Mouse (Mus musculus) liver, embryonic 14.5 days (tissue): ENCODE data around the gene Ostf1. TPM values are rescaled to one million over a fixed set of nuclear protein-coding genes. Genes with fewer than 3 reads are reported as not detected.

Experiments
- ATAC-seq: fragments of 200-750 bp; cut with Nextera tagmentation; 2 replicates; pipeline ENCODE4 v1.8.0; 2017; ENCODE audit warnings: moderate number of reproducible peaks, mild to moderate bottlenecking, moderate library complexity; ENCODE audit not compliant: insufficient read depth
- DNase-seq, 3 experiments: peaks; one replicate each; pipeline ENCODE4 v3.0.0-alpha.2; 2012 to 2013; ENCODE audit warnings: low read depth in 3 of 3, low spot score in 3 of 3
- H3K27ac ChIP-seq: fragments of 300-500 bp; sonication (generic); 2 replicates; pipeline ENCODE4 v1.5.1; 2014; ENCODE audit warnings: moderate library complexity, mild to moderate bottlenecking, control low read depth, inconsistent platforms
- H3K27me3 ChIP-seq: fragments of 300-500 bp; sonication (generic); 2 replicates; pipeline ENCODE4 v1.6.1; 2014; ENCODE audit warnings: mild to moderate bottlenecking, low read length, moderate library complexity; ENCODE audit not compliant: control insufficient read depth, insufficient read depth
- H3K36me3 ChIP-seq: fragments of 300-500 bp; sonication (generic); replicated peaks from 2 replicates; pipeline ENCODE4 v1.6.1; 2014; ENCODE audit warnings: low read depth; ENCODE audit not compliant: control insufficient read depth, insufficient read depth
- H3K4me1 ChIP-seq, 2 experiments: fragments of 200-500 bp in 1 of 2; fragments of 300-500 bp in 1 of 2; sonication (generic) in 1 of 2; replicated peaks; 2 replicates each; pipeline ENCODE4 v1.6.1; 2012 to 2014; ENCODE audit warnings: antibody characterized with exemption in 1 of 2, inconsistent platforms in 1 of 2, low read length in 1 of 2; ENCODE audit not compliant: control insufficient read depth in 2 of 2, insufficient read depth in 2 of 2
- H3K4me2 ChIP-seq: fragments of 300-500 bp; sonication (generic); 2 replicates; pipeline ENCODE4 v1.6.1; 2014; ENCODE audit warnings: low read depth, mild to moderate bottlenecking, control low read depth, moderate library complexity
- H3K4me3 ChIP-seq, 2 experiments: fragments of 200-500 bp in 1 of 2; fragments of 300-500 bp in 1 of 2; sonication (generic) in 1 of 2; 2 replicates each; pipeline ENCODE4 v1.5.1; 2012 to 2014; ENCODE audit warnings: low read depth in 2 of 2, low read length in 2 of 2, mild to moderate bottlenecking in 2 of 2, control low read depth in 1 of 2, inconsistent platforms in 1 of 2, moderate library complexity in 1 of 2; ENCODE audit not compliant: insufficient read depth in 1 of 2
- H3K9ac ChIP-seq: fragments of 300-500 bp; sonication (generic); replicated peaks from 2 replicates; pipeline ENCODE4 v1.6.1; 2014; ENCODE audit warnings: mild to moderate bottlenecking, control low read depth, moderate library complexity
- H3K9me3 ChIP-seq: fragments of 300-500 bp; sonication (generic); 2 replicates; pipeline ENCODE4 v1.6.1; 2016; ENCODE audit warnings: low read length, mixed read lengths; ENCODE audit not compliant: control insufficient read depth
- CTCF ChIP-seq: IDR thresholded peaks from 2 replicates; pipeline ENCODE4 v1.5.1; 2016; ENCODE audit warnings: antibody characterized with exemption, low read depth, control low read depth
- EP300 ChIP-seq: IDR thresholded peaks from 2 replicates; pipeline ENCODE4 v1.6.1; 2016; ENCODE audit warnings: antibody characterized with exemption, low read depth
- WGBS: fragments of 180-500 bp; shearing (Covaris S2); extraction: QIAGEN DNeasy Blood & Tissue Kit; methylation state at CpG from one replicate; pipeline ENCODE4 v1.1.7; 2014; ENCODE audit not compliant: insufficient replicate concordance; 5-methylcytosine and 5-hydroxymethylcytosine counted together
- polyA plus RNA-seq, 2 experiments: library from polyadenylated mRNA; depleted of rRNA in 1 of 2; stranded (reverse) in 1 of 2; unstranded in 1 of 2; fragments of >200 nt; fragmentation: Nextera tagmentation in 1 of 2; extraction: Ambion mirVana in 1 of 2; gene quantifications; 2 replicates each; pipeline versions ENCODE4 v1.2.1 to v1.2.3; 2012 to 2014

Ostf1 gene
- polyA plus RNA-seq, 2 experiments, result 29.8 to 56.9 TPM

DNA sequence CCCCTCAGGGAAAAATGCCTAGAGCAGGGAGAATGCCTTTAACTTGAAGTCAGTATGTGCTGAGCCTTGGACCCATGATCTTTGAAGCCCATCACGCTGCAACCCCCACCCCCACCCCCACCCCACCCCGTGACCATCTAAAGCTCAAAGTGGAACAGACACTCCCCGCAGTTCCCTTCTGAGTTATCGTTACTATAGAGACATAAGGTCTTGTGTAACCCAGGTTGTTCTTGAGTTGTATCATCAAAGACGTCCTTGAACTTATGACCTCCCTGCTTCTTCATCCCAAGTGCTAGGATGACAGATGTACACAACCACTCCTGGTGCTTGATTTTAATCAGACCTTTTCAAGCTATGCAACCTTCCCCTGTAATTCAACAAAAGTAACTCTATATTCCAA lies 57.7 kb downstream of the Ostf1 start:
- 64% methylated on average over 5 of the region's 5 CpGs for WGBS

DNA sequence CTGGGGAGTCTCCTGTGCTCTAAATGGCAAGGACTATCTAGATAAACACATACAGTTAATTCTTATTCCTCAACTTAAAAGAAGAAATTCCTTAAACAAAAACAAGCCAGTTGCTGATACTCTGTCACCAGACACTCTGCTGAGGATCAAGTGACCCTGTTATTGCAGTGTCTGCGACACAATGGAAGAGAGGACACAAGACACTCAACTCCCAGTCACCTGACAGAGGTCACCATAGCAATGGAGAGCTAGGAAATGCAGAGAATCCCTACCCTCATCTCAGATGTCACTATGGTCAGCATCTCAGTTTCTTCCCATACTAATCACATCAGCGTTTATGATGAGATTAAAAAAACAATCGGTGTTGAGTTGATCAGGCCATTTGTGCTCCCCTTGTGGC lies 58.2 kb downstream of the Ostf1 start:
- whole genome bisulfite sequencing, result 61% methylated on average over 3 of the region's 3 CpGs
- no peak for DNase-seq

More for the DNA sequence above, 57.7 kb downstream of the Ostf1 start:
- TF ChIP-seq EP300 (no peak), CTCF (no peak)
- Histone ChIP-seq H3K9ac (no peak overlapping the region), H3K9me3 (no peaks in the 10 kb centered on the region), H3K27ac (no peak overlapping the region), H3K36me3 (no peaks in the 10 kb centered on the region), H3K4me3 (no peak overlapping the region), H3K4me1 (no peaks in the 10 kb centered on the region), H3K27me3 (no peaks in the 10 kb centered on the region), H3K4me2 (no peak overlapping the region)
- DNase-seq (no peak), ATAC-seq (no peak)

DNA sequence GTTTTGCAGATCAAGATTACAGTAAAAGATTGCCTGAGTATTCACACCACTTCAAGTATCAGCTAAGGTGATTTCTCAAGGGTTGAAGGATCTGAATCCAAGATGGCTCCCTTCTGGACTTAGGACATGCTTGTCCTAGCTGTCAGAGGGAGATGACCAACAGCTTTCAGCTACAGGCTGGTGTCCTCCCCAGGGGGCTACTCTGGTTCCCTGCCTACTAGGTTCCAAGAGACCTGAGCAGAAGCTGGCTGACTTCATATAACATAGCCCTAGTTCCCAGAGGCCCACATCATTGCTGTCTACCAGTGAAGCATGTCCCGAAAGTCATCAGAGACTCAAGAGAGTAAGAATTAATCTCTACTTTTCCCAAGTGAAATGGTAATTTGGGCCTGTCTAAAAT lies 62.1 kb downstream of the Ostf1 start:
- Histone ChIP-seq H3K4me2 (no peak overlapping the region), H3K36me3 (no peaks in the 10 kb centered on the region), H3K27me3 (no peaks in the 10 kb centered on the region), H3K4me3 (no peak overlapping the region), H3K9ac (no peak overlapping the region), H3K4me1 (no peaks in the 10 kb centered on the region), H3K27ac (no peak overlapping the region), H3K9me3 (no peaks in the 10 kb centered on the region)
- DNase-seq (no peak), ATAC-seq (no peak)
- 66% methylated on average over 1 of the region's 1 CpGs for WGBS
- TF ChIP-seq CTCF (no peak), EP300 (no peak)

More for the DNA sequence above, 58.2 kb downstream of the Ostf1 start:
- no peaks in the 10 kb centered on the region for H3K4me1 ChIP-seq
- TF ChIP-seq CTCF, result no peak
- no peak for TF ChIP-seq EP300
- no peak for ATAC-seq
- H3K4me2 ChIP-seq, result no peak overlapping the region
- no peak overlapping the region for H3K4me3 ChIP-seq
- no peaks in the 10 kb centered on the region for H3K27me3 ChIP-seq
- H3K27ac ChIP-seq, result no peak overlapping the region
- no peak overlapping the region for H3K9ac ChIP-seq
- H3K9me3 ChIP-seq, result no peaks in the 10 kb centered on the region
- H3K36me3 ChIP-seq, result no peaks in the 10 kb centered on the region

DNA sequence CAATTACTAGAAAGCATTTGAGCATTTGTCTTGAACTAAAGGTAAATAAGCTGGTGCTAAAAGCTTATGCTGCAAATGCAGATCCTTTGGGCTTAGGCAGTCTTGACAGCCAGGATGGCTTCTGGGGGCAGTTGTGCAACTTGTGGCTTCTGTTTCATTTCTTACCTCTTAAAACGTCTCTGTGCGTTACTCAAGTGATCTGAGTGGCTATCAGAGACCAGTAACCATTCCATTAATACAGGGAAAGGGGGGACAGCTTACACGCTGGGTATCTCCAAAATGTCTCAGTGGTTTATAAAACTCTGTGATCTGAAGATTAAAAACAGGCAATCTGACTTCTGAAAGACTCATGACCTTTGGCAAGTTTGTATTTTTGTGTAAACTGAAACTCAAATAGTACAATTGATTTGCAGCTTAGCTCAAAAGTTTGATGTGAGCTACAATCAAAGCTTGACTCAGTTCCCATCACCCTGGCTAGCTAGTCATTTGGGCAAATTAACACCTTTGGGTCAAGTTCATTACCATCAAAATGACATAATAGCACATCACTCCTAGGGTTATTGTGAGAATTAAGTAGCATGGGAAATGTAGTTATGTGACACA lies 62.7 kb downstream of the Ostf1 start:
- DNase-seq (no peak), ATAC-seq (no peak)
- Histone ChIP-seq H3K27ac (no peak overlapping the region), H3K4me1 (no peaks in the 10 kb centered on the region), H3K27me3 (no peaks in the 10 kb centered on the region), H3K9me3 (no peaks in the 10 kb centered on the region), H3K4me3 (no peak overlapping the region), H3K9ac (no peak overlapping the region), H3K36me3 (no peaks in the 10 kb centered on the region), H3K4me2 (no peak overlapping the region)
- no peak for TF ChIP-seq CTCF
- TF ChIP-seq EP300, result no peak
- 51% methylated on average over 3 of the region's 3 CpGs for WGBS

DNA sequence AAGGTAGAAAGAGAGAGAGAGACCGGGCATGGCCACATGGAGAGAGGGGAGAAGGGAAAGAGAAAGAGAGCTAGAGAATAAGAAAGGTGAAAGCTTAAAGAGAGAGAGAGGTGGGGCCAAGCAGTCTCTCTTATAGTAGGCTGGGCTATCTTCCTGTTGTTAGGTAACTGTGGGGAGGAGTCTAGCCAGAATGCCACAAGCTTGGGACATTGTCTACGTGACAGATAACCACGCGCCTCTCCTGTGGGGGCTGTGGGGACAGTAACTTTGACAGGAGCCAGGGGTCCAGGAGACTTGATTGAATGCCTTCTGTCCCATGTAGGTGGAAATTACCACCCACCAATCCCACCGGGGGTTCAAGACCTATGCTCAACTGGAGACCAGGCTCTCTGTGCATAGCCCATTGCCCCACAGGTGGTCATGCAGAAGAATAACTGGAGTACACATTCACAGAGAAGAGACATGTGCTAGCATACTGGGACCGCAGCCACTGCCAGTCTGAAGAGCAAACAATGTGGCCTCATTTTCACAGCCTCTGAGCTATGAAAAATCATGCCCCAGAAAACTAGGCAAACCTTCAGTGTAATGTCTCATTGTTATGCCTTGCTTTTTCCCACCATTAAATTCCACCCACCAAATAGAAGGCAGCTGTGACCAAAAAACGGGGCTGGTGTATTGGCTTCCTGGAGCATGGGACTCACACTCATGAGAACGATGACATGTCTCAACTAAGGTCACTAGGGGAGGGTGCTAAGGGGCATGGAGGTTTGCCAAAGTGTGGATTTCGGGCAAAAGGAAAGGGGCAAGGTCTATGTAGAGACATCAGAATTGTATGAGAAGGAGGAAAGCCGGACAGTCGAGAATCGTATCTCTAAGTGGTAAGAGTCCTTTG lies 63.4 kb downstream of the Ostf1 start:
- H3K9me3 ChIP-seq, result no peaks in the 10 kb centered on the region
- no peak overlapping the region for H3K27ac ChIP-seq
- TF ChIP-seq EP300 (no peak), CTCF (no peak)
- DNase-seq (no peak), ATAC-seq (no peak)
- no peak overlapping the region for H3K4me3 ChIP-seq
- H3K9ac ChIP-seq, result no peak overlapping the region
- WGBS, result 56% methylated on average over 12 of the region's 12 CpGs
- no peaks in the 10 kb centered on the region for H3K4me1 ChIP-seq
- H3K4me2 ChIP-seq, result no peak overlapping the region
- no peaks in the 10 kb centered on the region for H3K36me3 ChIP-seq
- no peaks in the 10 kb centered on the region for H3K27me3 ChIP-seq
